Mouse (Mus musculus) T-helper 17 cell (primary cell): ENCODE data around the gene Tdrd12.
"Not testable (repeated sequence)": the region's sequence is repeated elsewhere in the genome, so short reads cannot be mapped to it uniquely, and the experiment has no call there.

Source experiments
- in situ Hi-C, 2 experiments: fragments of 300-600 bp; cut with MboI, MseI; formaldehyde crosslinking; loops; 1 replicate in 1 of 2; 2 replicates in 1 of 2; pipeline ENCODE4 v1.15.1; 2025; ENCODE audit warnings: high pct_unique_total_duplicates in 2 of 2

Tdrd12 gene

DNA sequence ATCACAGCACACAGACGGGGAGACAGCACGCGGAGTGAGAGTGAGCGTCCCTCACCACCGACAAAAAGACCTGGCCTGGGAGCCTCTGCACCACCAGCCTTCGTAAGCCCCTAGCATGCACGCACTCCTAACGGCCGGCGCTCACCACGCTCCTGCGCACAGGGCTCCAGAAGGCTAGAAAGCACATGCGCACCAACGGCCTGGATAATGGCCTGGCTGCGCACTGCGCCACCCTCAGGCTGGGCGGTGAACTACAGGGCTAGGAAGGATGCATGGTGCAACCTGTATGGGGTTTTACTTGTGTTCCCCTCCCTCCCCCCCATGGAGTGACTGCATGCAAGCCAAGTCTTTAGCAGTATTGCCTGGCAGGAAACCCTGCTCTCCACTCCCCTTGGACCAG is at the start of gene Tdrd12:
Tdrd12 (minus strand) TSS at position 184 of the 400 bp plus-strand sequence.
- in situ Hi-C loops = no loop called here

DNA sequence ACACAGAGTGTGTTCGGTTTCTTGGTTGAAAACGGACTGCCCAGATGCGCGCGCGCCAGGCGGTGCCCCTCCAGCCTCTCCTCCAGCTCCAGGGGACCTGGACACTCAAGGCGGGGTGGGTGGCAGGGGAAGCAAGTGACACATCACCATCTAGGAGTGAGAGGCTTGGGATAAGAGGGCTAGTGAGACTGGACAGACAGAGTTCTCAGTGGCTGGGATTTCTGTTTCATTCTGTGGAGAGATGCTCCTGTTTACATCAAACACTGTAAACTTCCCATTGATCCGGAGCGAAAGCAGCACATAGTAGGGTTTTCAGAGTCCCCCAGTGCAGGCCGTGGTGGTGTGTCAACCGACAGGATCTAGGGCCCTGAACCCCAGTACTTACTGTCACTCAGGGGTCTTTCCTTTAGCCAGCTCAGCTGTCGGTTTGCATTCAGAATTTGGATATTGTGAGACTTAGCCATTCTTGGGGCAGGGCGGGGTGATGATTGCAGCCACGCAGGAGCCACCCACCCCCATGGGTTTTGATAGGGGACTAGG is 49.4 kb upstream of the Tdrd12 start:
- in situ Hi-C loops = no loop called here

DNA sequence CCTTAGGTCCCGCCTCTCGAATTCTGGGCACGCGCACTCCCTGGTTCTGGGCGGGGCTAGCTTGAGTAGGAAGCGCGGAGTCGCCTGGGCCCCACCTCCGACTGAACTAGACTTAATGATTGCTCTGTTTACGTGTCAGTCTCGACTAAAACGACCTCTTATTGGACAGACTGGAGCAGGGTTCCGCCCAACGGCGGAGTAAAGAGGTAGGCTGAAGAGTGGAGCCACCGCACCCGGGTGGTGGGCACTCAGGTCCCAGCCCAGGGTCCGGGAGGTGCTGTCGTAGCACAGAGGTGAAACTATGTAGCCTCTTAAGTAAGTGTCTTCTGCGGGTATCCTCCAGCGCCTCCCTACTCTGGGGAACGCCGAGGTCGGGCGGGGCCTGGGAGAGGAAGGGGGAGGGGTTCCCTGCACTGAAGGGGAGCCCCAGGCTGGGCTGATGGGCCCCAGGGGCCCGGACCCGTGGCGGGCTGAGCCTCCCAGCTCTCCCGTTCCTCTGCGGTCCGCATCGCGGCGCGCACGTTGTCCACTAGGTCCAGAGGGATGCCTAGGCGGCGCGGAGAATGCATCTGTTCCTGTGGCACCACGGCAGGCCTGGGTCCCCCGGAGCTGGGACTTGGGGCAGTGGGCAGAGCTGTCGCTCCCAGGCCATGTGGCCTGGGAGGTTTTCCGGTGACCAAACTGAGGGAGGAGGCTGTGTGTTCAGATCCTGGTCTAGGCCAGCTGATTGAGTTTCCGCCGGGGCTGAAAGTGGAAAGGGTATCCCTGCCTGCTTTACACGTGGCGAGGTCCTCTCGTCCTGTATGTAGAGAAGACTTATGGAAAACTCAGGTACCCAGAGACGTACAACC is 48.7 kb upstream of the Tdrd12 start, which contains the start of gene Ankrd27:
Ankrd27 (plus strand) TSS at position 190 of the 851 bp plus-strand sequence.
- in situ Hi-C loops = no loop called here

DNA sequence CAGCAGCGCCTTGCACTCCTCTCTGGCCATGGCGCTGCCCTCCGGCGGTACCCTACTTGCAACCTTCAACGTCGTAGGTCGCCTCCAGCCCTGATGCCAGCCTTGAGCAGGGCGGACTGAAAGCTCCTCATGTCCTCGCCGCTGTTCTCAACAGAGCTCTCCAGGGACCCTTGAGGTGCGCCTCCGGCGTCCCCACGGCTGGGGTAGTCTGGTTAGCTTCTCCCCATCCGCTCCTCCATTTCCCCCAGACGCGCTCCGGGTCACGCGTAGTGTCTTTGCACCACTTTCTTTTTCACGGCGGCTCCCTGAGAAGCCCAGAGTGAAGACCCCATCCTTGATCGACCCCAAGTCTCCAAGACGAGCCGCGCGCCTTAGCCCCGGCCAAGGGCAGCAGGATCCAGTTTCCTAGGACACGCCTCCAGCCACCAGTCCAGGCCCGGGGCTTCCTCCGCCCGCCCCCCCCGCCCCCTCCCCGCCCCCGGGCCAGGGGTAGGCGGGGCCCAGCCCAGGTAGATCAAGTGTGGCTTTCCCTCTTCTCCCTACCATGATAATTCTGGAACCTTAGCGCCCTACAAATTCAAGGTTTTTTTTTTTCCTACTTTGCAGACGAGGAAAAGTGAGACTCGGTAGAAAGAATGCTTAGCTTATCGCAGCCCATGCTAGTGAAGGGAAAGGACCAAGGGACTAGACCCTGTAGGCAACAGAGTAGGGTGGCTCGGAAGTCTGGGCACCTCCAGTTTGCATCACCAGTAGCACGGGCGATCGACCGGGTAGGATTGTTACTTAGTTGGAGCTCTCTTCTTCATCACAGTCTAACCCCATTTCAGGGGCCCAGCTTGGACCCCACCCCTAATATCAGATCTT is 47.9 kb upstream of the Tdrd12 start, which contains the start of gene Rgs9bp:
Rgs9bp (minus strand) TSS at position 392 of the 864 bp plus-strand sequence.
- in situ Hi-C loops = no loop called here

DNA sequence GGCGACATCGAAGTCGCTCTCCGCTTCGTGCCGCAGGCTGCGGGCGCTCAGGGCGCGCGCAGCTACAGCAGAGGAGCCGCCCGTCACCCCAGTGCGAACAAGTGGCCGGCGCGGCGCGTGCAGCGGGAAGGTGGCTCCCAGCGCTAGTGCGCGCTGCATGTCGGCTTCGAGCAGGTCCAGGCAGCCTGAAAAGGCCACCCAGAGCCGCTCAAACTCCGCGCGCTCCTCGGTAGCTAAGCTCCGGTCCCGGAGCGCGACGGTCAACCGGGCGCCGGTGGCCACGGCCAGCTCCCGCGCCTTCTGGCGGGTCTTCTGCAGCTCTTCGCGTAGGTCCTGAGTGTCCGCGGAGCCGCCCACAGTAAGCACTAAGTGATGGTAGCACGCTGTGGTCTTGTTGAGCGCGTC is 47.2 kb upstream of the Tdrd12 start:
- in situ Hi-C loops = loop anchor here in 1 of 2 experiments (5.0 kb wide), 1 partner anchor 42 kb away; no protein-coding TSS in a partner anchor

DNA sequence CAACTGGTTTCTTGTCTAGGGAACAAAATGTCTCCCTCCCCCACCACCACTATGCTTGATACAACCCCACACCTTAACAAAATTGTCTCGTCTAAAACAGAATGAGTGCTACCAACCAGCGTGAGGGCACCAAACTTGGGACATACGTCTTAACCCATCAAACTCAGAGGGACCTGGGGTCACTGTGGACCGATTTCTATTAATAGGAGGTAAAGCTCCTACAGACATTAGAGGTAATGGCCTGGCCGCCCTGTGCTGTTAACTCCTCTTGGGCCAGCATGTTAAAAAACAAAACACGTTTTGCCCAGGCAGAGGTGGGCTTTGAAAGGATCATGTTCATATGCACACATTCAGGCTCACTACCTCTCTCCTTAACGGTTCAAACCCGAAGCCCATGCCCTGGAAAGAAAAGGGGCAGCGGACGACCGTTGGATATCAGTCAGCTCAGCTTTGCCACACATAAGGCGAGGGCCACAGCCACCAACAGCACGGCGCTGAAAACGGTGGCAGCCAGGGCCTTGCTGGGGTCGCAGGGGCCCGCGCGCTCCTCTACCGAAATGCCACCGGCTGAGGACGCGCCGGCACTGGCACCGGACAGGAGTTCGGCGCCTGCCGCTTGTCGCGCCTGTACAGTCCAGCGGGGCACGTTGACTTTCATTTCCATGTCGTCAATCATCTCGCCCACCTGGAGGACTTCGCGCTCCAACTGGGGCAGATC is 46.7 kb upstream of the Tdrd12 start:
- in situ Hi-C loops = loop anchor here in 1 of 2 experiments (5.0 kb wide), 1 partner anchor 42 kb away; no protein-coding TSS in a partner anchor

DNA sequence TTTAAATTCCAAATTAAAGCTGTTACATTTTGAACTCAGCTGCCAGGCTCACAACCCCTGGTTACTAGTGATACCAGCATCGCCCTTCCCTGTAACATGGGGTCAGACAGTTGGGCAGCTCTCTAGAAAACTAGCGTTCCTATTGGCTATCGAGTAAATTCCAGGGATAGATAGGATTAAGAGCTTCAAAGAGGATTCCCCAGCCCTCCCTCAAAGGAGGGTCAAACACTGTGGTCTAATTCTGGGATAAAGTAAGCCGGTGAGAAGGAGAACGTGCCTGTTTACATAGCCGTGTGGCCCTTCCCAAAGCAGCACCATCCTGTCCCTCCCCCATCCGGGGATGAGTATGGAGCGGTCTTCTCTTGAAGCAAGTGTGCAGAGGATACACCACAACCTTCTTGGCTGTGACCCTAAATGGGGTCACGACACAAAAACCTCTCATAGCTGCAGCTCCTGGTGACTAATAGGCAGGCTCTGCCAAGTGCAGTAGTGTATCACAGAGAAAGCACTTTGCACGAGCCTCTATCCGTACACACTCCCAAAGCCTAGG is 46.0 kb upstream of the Tdrd12 start:
- in situ Hi-C loops = loop anchor here in 1 of 2 experiments (5.0 kb wide), 1 partner anchor 41 kb away; no protein-coding TSS in a partner anchor

DNA sequence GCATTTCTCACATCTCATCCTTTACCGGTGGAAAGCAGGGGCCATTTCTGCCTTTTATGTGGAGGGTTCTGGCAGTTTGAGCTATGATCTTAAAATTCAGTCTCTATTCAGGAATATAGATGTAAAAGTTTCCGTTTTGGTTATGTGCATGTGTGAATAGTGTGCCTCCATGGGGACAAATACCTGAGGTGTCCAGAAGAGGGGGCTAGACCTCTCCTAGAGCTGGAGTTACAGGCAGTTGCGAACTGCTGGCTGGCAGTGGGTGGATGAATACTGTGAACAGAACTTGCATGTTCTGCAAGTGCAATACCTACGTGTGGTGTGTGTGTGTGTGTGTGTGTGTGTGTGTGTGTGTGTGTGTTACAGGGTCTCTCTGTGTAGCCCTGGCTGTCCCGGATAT is 45.2 kb upstream of the Tdrd12 start:
- in situ Hi-C loops = loop anchor here in 1 of 2 experiments (5.0 kb wide), 1 partner anchor 40 kb away; no protein-coding TSS in a partner anchor

DNA sequence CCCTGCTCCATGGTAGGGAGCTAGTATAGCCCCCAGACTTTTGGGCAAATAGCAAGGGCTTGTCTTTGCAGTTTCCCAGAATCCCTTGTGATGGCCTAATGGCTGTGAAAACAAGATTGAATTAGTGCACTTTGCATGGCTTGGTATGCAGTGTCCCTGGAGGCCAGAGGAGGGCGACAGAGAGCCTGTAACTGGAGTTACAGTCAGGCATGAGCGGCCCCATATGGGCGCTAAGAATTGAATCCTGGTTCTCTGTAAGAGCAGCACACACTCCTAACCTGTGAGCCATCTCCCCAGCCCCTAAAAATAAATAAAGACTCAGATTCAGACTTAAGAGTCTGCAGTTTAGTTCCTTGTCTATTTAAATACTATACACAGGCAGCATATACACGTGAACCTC is 42.3 kb upstream of the Tdrd12 start:
- in situ Hi-C loops = loop anchor here in 1 of 2 experiments (5.0 kb wide), 1 partner anchor 38 kb away; no protein-coding TSS in a partner anchor

DNA sequence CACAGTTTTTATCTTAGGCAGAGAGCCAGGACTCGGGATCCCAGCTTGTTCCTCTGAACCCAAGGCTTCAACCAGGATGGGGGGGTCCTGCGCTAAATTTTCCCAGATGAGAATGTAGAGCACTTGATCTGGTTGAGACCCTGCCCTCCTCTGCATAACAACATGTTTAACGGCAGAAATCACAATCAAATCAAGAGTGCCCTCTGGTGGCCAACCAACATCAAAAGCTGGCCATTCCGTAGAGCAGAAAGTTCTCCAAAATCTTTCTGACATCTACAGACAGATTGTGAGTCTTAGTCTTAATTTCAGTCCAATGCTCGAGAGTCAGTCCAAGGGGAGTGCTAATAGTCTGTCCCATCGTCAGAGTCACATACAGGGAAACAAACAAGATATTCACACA is 33.3 kb upstream of the Tdrd12 start:
- in situ Hi-C loops = not testable (repeated sequence)

DNA sequence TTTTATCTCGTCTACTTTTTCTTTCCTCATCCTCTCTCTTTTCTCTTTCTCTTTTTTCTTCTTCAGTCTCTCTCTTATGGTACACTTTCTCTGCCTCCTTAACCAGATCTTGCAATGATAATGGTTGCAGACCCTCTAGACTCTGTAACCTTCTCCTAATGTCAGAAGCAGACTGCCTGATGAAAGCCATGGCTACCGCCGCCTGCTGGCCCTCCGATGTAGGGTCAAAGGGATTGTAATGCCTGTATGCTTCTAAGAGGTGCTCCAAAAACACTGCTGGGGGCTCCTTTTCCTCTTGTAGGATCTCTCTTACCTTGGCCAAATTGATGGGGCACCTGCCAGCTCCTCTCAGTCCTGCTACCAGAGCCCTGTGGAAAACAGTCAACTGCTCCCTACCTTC is 32.2 kb upstream of the Tdrd12 start:
- in situ Hi-C loops = loop anchor here in 1 of 2 experiments (5.0 kb wide), 1 partner anchor 72 kb away; no protein-coding TSS in a partner anchor

DNA sequence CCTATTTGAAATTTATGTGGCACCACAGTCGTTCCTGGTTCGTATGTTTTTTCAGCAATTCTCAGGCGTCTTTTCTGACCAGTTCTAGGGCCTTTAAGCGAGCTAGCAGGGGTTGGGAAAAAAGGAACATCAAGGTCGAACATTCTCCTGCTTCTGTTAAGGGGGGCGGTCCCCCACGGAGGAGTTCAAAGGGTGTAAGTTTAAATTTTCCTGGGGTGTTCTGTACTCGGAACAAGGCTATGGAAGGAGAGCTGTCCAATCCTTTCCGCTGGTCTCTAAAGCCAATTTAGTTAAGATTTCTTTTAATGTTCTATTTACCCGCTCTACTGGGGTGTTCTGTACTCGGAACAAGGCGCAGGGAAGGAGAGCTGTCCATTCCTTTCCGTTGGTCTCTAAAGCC is 28.4 kb upstream of the Tdrd12 start:
- in situ Hi-C loops = loop anchor here in 1 of 2 experiments (5.0 kb wide), 1 partner anchor 69 kb away; no protein-coding TSS in a partner anchor

DNA sequence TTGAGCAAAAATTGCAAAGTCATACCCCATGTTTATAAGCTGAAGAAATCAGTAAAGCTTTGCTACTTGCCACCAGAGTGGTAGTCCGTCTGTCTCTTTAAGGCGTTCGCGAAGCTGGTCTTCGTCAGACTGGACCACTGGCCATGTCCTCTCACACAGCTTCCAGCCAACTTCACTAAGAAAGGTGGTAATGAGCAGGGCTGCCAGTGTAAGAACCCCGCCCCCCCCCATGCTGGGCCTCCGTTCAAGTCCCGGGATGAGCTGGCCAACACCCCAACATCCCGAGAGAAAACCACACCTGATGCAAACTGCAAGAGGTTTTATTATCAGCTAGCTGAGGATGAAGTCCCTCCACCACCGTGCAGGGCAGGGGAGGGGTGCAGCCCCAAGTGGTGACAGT is 27.3 kb upstream of the Tdrd12 start:
- in situ Hi-C loops = loop anchor here in 1 of 2 experiments (5.0 kb wide), 1 partner anchor 68 kb away; no protein-coding TSS in a partner anchor

DNA sequence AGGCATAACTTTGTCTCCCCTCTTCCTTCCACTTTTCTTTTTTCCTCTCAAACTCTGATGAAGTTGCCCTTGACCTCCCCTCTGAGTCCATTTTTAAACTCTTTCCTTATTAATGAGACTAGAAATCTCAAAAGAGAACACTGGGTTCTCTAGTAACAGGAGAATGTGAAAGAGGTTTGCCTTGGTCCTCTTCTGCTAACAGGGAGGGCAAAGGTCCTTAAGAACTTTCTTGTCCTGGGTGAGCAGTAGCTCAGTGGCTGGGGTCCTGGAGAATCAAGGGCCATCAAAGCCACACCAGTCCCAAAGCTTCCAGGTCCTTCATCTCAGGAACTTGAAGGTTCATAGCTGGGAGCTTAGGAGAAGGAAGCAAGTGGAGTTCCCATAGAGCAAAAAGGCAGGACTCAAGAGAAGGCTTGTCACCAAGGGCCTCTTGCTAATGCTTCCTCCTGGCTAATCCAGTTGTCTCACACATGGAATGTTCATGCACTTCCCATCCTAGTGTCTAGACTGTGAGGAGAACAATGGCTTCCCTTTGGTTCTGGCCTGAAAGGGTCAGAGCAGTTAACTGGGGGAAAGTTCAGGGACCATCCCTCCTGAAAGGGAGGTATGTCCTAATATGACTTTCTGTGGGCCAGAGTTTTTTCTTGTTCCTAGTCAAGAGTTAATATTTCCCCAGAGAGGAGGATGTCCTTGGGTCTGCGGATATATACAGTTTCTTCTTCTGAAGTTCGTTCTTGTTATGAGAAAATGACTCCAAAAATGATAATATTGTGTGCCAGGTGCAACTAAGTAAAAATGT is 26.7 kb upstream of the Tdrd12 start:
- in situ Hi-C loops = no loop called here

DNA sequence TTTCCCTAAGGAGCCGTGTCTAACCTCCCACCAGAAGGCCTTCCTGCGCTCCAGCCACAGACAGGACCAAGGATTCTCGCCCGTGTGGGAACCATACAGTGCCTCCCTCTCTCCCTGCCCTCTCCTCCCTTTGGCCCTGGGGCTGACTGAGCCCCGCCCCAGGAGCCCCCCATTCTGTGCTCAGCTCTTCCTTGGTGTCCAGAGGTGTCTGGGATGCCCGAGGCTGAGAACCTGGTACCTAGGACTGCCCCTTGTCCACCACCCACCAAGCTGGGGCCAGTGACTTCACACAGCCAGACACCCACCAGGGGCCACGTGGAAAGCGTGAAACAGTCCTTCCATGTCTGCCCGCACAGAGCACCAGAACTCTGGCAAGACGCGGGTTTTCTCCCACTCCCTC is 25.5 kb upstream of the Tdrd12 start:
- in situ Hi-C loops = no loop called here

DNA sequence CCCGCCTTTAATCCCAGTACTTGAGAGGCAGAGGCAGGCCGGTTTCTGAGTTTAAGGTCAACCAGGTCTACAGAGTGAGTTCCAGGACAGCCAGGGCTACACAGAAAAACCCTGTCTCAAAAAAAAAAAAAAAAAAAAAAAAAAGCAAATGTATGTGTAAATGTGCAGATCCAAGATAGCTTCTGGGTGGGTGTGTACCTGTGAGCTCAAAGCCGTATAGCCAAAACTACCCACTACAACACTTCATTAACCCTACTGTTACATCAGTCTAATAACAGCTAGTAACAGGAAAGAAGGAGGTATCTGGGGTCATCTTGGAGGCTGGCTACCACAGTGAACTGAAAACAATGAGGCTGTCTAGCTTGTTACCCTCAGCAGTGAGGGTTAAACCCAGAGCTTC is 22.3 kb upstream of the Tdrd12 start:
- in situ Hi-C loops = no loop called here

DNA sequence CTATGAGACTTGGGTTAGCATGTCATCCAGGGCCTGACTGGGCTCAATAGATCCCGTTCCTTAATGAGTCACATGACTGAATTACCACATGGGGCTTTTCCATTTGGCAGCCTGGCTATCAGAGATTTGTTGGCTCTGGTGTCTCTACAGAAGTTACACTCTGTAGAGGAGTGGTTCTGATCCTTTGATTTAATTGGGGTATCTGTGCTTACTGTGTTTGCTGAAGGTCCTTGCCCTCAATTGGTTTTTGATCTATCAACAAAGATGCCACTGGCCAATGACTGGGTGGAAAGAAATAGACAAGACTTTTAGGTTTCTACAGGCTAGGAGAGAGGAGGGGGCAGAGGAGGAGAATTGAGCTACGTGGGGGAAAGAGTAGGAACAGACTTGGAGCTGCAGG is 21.1 kb upstream of the Tdrd12 start:
- in situ Hi-C loops = no loop called here

DNA sequence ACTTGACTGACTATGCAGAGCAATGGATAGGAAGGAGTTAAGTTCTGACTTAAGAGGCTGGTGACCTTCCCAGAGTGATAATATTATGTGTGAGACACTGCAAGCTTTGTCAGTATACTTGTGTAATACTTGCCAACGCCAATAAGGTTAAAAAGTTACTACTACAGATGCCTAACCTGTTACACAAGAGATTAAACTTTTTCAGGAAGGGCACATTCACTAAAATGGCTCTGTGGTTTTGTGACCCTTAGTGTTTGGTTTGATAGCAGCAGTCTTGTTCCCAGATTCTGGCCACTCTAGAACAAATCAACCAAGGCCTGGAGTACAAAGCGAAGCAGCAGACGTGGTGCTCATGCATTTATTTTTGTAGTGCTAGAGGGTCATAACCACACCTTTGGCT is 20.0 kb upstream of the Tdrd12 start:
- in situ Hi-C loops = no loop called here

DNA sequence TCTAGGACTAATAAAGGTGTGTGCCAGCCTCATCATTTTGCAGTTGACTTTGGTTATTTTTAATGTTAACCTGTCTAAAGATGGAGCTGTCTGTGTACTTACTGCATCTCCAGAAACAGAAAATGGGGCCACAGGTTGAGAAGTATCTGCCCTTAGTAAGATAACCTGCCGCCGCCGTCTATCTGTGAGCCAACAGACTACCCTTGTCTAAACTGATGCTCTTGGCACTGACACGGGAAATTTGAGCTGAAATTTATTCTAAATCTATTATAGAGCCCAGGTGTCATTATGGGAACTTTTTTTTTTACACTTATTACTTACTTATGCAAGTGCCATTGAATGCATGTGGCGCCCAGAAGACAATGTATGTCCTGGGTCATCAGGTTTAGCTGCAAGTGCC is 19.4 kb upstream of the Tdrd12 start:
- in situ Hi-C loops = no loop called here

DNA sequence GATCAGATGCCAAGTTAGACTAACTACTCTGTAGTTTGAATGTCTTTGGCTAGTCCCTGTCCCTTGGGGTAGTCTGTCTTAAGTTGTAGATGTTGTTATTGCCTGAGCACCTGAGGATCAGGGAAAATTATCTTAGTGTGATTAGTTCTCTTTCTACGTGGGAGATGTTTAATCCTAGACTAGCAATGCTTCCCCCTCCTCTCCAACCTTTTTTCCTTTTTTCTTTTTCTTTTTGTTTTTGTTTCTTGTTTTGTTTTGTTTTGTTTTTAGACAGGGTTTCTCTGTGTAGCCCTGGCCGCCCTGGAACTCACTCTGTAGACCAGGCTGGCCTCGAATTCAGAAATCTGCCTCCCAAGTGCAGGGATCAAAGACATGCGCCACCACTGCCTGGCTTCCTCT is 18.7 kb upstream of the Tdrd12 start, which contains the start of gene Nudt19:
Nudt19 (minus strand) TSS at position 100 of the 399 bp plus-strand sequence.
- in situ Hi-C loops = no loop called here
